Mouse (Mus musculus) thymus, postnatal 36 days (tissue): ENCODE data around the gene Ywhae.
A peak's percentile ranks its signal among the peaks of the same experiment; 100 is the strongest.

ENCODE experiments used
- DNase-seq, 2 experiments: peaks; one replicate each; pipeline ENCODE4 v3.0.0; 2022; ENCODE audit warnings: mixed read lengths in 2 of 2

Ywhae gene

GRCm38 (mm10) chr11:75796029-75796445, 63.4 kb downstream of the Ywhae start, which contains the start of gene Doc2b:
Gene Doc2b (minus strand): TSS chr11:75796049.
- peak in 1 of 2 experiments; percentile 6 for DNase-seq

- DNase-seq = no peak
Observed at GRCm38 (mm10) chr11:75796536-75797246, 64.0 kb downstream of the Ywhae start.

GRCm38 (mm10) chr11:75801369-75801768, 68.7 kb downstream of the Ywhae start:
- DNase-seq = no peak

- no peak for DNase-seq
Observed at GRCm38 (mm10) chr11:75801771-75802550, 69.3 kb downstream of the Ywhae start.

- DNase-seq = no peak
Observed at GRCm38 (mm10) chr11:75807486-75807885, 74.8 kb downstream of the Ywhae start.

- no peak for DNase-seq
Observed at GRCm38 (mm10) chr11:75810526-75810925, 77.9 kb downstream of the Ywhae start.

GRCm38 (mm10) chr11:75811900-75812299, 79.2 kb downstream of the Ywhae start:
- no peak for DNase-seq

- DNase-seq = no peak
Observed at GRCm38 (mm10) chr11:75813085-75813484, 80.4 kb downstream of the Ywhae start.
